Mouse (Mus musculus) G1E (cell line): ENCODE measurements around the gene Olfr1140. TPM values are rescaled to one million over a fixed set of nuclear protein-coding genes. Genes with fewer than 3 reads are reported as not detected.

ENCODE experiments used
- ATAC-seq: 2 replicates; pipeline ENCODE4 v1.8.0; 2016; ENCODE audit warnings: mild to moderate bottlenecking; ENCODE audit not compliant: insufficient number of reproducible peaks, poor library complexity, low FRiP score, severe bottlenecking; ENCODE audit errors: extremely low read depth
- DNase-seq: peaks from one replicate; pipeline ENCODE4 v3.0.0; 2012; ENCODE audit warnings: low spot score
- H3K27me3 ChIP-seq: 2 replicates; pipeline ENCODE4 v1.6.1; 2012; ENCODE audit warnings: mild to moderate bottlenecking, low read length, inconsistent platforms; ENCODE audit not compliant: insufficient read depth
- H3K36me3 ChIP-seq: replicated peaks from 2 replicates; pipeline ENCODE3; 2012; ENCODE audit warnings: mild to moderate bottlenecking, inconsistent platforms
- H3K4me1 ChIP-seq: 2 replicates; pipeline ENCODE4 v1.6.1; 2012; ENCODE audit warnings: low read depth, low read length, inconsistent platforms, mixed read lengths; ENCODE audit not compliant: insufficient read depth
- H3K4me3 ChIP-seq: 2 replicates; pipeline ENCODE4 v1.5.1; 2012; ENCODE audit warnings: low read depth, mild to moderate bottlenecking, inconsistent platforms, low read length, moderate library complexity, mixed read lengths
- H3K9me3 ChIP-seq: replicated peaks from 2 replicates; pipeline ENCODE4 v1.6.1; 2012; ENCODE audit warnings: inconsistent platforms
- CTCF ChIP-seq: IDR thresholded peaks from 2 replicates; pipeline ENCODE4 v1.5.1; 2012; ENCODE audit warnings: low read depth, low read length, inconsistent platforms, mixed read lengths
- GATA1 ChIP-seq: IDR thresholded peaks from 2 replicates; pipeline ENCODE4 v1.6.1; 2012; ENCODE audit warnings: borderline replicate concordance, low read length, inconsistent platforms, mixed read lengths
- GATA2 ChIP-seq: IDR thresholded peaks from 2 replicates; pipeline ENCODE4 v1.6.1; 2012; ENCODE audit warnings: low read depth, low read length, inconsistent platforms, borderline replicate concordance
- POLR2AphosphoS5 ChIP-seq: IDR thresholded peaks from 2 replicates; pipeline ENCODE4 v1.6.1; 2012; ENCODE audit warnings: low read depth, low read length, inconsistent platforms; ENCODE audit not compliant: insufficient replicate concordance
- TAL1 ChIP-seq: conservative IDR thresholded peaks from 2 replicates; pipeline ENCODE4 v1.6.1; 2012; ENCODE audit warnings: low read depth, low read length, inconsistent platforms, mixed read lengths
- polyA plus RNA-seq: library from polyadenylated mRNA; stranded (reverse); fragments of >175 nt; gene quantifications from 2 replicates; pipeline ENCODE4 v1.2.3, GENCODE M21; 2012
- total RNA-seq, 2 experiments: library from RNA; stranded (forward) in 1 of 2; stranded (reverse) in 1 of 2; fragments of 200-1000 nt in 1 of 2; fragments of >200 nt in 1 of 2; fragmentation: Nextera tagmentation in 1 of 2; gene quantifications; 2 replicates each; pipeline ENCODE4 v1.2.3; 2014 to 2017

Olfr1140 gene
- total RNA-seq (2014; fragmentation: Nextera tagmentation) (not detected in 2 replicates), total RNA-seq (2017) (0.16 TPM in 1 of 2 replicates, not detected in the other), polyA plus RNA-seq (not detected in 2 replicates)

DNA sequence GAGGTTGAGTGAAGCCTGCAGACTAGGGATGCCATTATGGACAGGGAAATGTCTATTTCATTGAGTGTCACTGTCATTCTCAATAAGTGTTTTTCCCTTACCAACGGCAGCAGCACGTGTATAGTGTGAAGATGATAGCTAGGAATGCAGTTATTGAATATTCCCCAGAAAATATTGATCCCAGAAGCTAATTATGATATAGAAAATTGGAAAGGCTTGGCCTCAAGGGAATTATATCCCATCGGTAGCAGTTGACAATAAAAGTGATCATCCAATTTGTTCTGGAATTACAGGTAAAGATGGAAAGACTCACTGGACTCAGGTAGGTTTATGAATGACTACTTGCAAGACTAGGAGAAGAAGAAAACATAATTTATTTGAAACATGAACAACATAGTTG is at the start of gene Olfr1140:
Gene Olfr1140, plus strand, starts transcription at position 301 of the 400 bp plus-strand sequence.
- Histone ChIP-seq H3K36me3 (no peaks in the 10 kb centered on the region), H3K4me1 (no peaks in the 10 kb centered on the region), H3K27me3 (no peaks in the 10 kb centered on the region), H3K9me3 (peaks cover 2% of the 10 kb centered on the region; the same call in 1 of the 2 replicates), H3K4me3 (no peak within 1 kb of the TSS)
- DNase-seq (no peak), ATAC-seq (no peak)
- TF ChIP-seq POLR2AphosphoS5 (no peak), TAL1 (no peak), GATA1 (no peak), CTCF (no peak), GATA2 (no peak)

DNA sequence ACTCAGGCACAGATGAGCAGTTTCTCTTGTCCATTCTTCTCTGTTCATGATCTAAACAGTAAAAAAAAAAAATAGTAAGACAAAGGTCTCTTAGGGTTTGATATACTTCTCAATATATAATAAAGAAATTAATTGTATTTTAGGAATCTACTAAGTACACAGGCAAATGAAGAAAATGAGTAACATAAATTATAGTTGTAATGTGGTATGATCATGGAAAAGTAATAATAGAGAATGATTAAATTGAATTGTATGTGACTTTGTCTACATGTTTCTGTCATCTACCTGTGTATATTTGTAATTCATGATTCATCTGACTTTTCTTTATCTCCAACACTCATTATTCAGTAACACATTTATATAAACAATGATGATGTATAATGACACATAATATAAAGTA is 49.7 kb upstream of the Olfr1140 start, which contains the start of gene Olfr1136:
Gene Olfr1136, minus strand, starts transcription at position 101 of the 400 bp plus-strand sequence.
- Histone ChIP-seq H3K27me3 (no peaks in the 10 kb centered on the region), H3K9me3 (no peaks in the 10 kb centered on the region), H3K4me1 (no peaks in the 10 kb centered on the region), H3K4me3 (no peak within 1 kb of the TSS), H3K36me3 (no peaks in the 10 kb centered on the region)
- ATAC-seq: no peak
- TF ChIP-seq CTCF (no peak), POLR2AphosphoS5 (no peak), TAL1 (no peak), GATA1 (no peak), GATA2 (no peak)
- DNase-seq: no peak

- no peaks in the 10 kb centered on the region for H3K27me3 ChIP-seq
- DNase-seq: no peak
- no peak within 1 kb of the TSS for H3K4me3 ChIP-seq
- no peak for ATAC-seq
- no peaks in the 10 kb centered on the region for H3K36me3 ChIP-seq
- TF ChIP-seq CTCF (no peak), TAL1 (no peak), POLR2AphosphoS5 (no peak), GATA1 (no peak), GATA2 (no peak)
- H3K4me1 ChIP-seq: no peaks in the 10 kb centered on the region
- H3K9me3 ChIP-seq: peaks cover 5% of the 10 kb centered on the region
Observed at GRCm38 (mm10) chr2:87713079-87713478, 30.5 kb upstream of the Olfr1140 start, which contains the start of gene Olfr1137. Gene Olfr1137, minus strand, starts transcription at chr2:87713179.

- Histone ChIP-seq H3K27me3 (no peaks in the 10 kb centered on the region), H3K4me1 (no peaks in the 10 kb centered on the region), H3K36me3 (no peaks in the 10 kb centered on the region), H3K9me3 (peaks cover 2% of the 10 kb centered on the region; the same call in 1 of the 2 replicates), H3K4me3 (no peak within 1 kb of the TSS)
- DNase-seq: no peak
- no peak for TF ChIP-seq POLR2AphosphoS5
- TF ChIP-seq GATA1: no peak
- TF ChIP-seq TAL1: no peak
- TF ChIP-seq GATA2: no peak
- no peak for TF ChIP-seq CTCF
- ATAC-seq: no peak
Observed at GRCm38 (mm10) chr2:87739878-87740277, 3.7 kb upstream of the Olfr1140 start, which contains the start of gene Olfr1138. Gene Olfr1138, minus strand, starts transcription at chr2:87739978.

- TF ChIP-seq POLR2AphosphoS5 (no peak), GATA1 (no peak), GATA2 (no peak), TAL1 (no peak), CTCF (no peak)
- no peaks in the 10 kb centered on the region for H3K36me3 ChIP-seq
- no peaks in the 10 kb centered on the region for H3K9me3 ChIP-seq
- H3K4me3 ChIP-seq: no peak within 1 kb of the TSS
- H3K4me1 ChIP-seq: no peaks in the 10 kb centered on the region
- H3K27me3 ChIP-seq: no peaks in the 10 kb centered on the region
- no peak for ATAC-seq
- no peak for DNase-seq
Observed at GRCm38 (mm10) chr2:87753891-87754290, 10.3 kb downstream of the Olfr1140 start, which contains the start of gene Olfr1141. Gene Olfr1141, minus strand, starts transcription at chr2:87753991.

DNA sequence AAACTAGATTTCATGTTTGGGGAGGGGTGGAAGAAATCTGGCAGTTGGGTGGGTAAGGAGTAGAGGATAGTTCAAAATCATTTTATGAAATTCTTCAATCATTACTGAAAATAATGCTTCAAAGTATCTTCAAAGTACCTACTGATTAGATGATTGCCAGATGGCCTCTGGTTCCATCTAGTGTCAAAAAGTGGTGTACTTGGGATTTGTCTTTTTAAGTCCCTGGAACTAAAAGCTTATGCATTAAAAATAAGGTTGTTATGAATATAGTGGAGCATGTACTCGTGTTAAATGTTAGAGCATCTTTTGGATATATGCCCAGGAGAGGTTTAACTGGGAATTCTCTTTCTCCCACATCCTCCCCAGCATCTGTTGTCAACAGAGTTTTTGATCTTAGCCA is 32.6 kb downstream of the Olfr1140 start:
- no peak for ATAC-seq
- Histone ChIP-seq H3K4me3 (no peak overlapping the region), H3K36me3 (no peaks in the 10 kb centered on the region), H3K4me1 (no peaks in the 10 kb centered on the region), H3K27me3 (no peaks in the 10 kb centered on the region), H3K9me3 (peaks cover 5% of the 10 kb centered on the region; the same call in 1 of the 2 replicates)
- TF ChIP-seq POLR2AphosphoS5: no peak
- TF ChIP-seq CTCF: no peak
- TF ChIP-seq GATA1: no peak
- no peak for TF ChIP-seq TAL1
- TF ChIP-seq GATA2: no peak
- no peak for DNase-seq
